Mouse (Mus musculus): Measurements from ENCODE around the gene Gp6.
"Not testable (repeated sequence)": the region's sequence is repeated elsewhere in the genome, so short reads cannot be mapped to it uniquely, and the experiment has no call there.

Gene Gp6

GRCm38 (mm10) chr7:4397730-4398129 is at the start of gene Gp6:
Gp6 (minus strand) TSS chr7:4397744.
- DNase-seq (ENCODE audit: low read depth): no peak

- DNase-seq (ENCODE audit: low read depth): no peak
These were observed 49.6 kb upstream of the Gp6 start for GRCm38 (mm10) chr7:4447138-4447537.

GRCm38 (mm10) chr7:4445216-4445791 is 47.8 kb upstream of the Gp6 start, which contains the start of gene Rdh13:
Rdh13 (minus strand) TSS chr7:4445649.
- peak; percentile 93 for DNase-seq (ENCODE audit: low read depth)

DNA sequence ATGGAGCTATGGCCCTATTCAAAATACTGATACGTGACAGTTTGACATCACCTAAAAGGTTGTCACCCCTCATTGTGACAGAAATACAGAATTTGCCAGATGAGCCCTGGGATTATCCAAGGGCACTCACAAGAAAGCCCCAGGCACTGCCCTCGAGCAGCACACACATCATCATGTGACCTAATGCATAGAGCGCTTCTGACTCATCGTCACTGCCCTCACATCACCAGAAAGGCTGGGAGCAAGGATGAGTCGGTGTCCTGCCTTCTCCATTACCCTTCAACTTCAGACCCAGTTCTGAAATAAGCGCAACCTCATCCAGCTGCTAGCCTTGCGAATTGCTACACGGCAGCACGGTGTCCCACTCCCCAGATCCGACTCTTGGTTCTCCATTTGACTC is 43.0 kb upstream of the Gp6 start:
- DNase-seq (ENCODE audit: low read depth): peak; percentile 43

- DNase-seq (ENCODE audit: low read depth): no peak
These were observed 40.2 kb upstream of the Gp6 start for GRCm38 (mm10) chr7:4437721-4438120.

DNA sequence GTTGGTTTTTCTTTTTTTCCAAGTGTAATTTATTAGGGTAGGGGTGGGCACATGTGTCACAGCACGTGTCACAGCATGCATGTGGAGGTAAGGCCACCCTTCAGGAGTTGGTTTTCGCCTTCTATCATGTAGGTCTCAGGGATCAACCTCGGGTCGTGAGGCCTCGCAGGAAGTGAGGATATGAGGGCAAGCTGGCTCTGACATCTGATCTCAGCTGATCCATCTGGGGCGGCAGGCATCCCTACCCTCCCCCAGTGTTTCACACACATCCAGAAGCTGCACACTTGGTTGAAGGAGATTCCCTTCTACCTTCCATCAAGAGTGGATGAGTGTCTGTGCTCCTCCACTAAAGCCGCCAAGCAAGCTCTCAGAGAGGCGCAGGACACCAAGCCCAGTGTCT is 34.5 kb upstream of the Gp6 start:
- DNase-seq (ENCODE audit: low read depth): no peak

DNA sequence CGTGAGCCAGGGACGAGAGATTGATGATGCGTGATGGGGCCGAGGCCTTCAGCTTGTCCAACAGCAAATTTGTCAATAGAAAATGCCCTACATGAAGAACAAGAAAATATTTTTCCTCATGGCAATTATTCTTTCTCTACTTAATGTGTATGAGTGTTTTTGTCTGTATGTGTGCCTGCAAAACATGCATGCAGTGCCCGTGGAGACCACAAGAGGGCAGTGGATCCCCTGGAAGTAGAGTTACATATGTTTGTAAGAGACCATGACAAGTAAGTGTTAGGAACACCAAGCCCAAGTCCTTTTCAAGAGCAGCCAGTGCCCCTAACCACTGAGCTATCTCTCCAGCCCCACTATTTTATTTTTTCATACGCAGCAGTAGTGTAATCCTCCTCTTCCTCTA is 34.0 kb upstream of the Gp6 start:
- DNase-seq (ENCODE audit: low read depth): peak; percentile 82

- no peak for DNase-seq (ENCODE audit: low read depth)
These were observed 32.8 kb upstream of the Gp6 start for GRCm38 (mm10) chr7:4430246-4430844.

- DNase-seq (ENCODE audit: low read depth): peak; percentile 96
These were observed 29.8 kb upstream of the Gp6 start for GRCm38 (mm10) chr7:4427161-4427912.

DNA sequence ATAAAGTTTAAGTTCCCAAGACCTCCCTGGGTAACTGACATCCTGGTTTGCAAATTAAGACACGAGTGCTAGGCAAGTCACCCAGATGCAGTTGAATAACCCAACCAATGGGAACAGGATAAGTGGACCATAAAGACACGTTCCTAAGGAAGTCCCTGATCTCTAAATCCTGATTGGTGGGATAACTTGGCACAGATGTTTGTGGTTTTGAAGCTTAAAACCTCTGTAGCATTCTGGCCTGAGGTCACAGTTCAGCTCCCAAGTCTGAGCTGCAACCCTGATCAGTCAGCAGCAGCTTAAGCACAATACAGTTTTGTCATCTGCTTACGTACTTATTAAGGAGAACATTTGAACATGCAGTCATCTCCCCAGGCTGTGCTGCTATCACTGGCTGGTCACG is 22.7 kb upstream of the Gp6 start:
- peak; percentile 43 for DNase-seq (ENCODE audit: low read depth)

GRCm38 (mm10) chr7:4419681-4420080 is 22.1 kb upstream of the Gp6 start:
- no peak for DNase-seq (ENCODE audit: low read depth)

- not testable (repeated sequence) for DNase-seq (ENCODE audit: low read depth)
These were observed 14.9 kb upstream of the Gp6 start for GRCm38 (mm10) chr7:4412406-4412805.

DNA sequence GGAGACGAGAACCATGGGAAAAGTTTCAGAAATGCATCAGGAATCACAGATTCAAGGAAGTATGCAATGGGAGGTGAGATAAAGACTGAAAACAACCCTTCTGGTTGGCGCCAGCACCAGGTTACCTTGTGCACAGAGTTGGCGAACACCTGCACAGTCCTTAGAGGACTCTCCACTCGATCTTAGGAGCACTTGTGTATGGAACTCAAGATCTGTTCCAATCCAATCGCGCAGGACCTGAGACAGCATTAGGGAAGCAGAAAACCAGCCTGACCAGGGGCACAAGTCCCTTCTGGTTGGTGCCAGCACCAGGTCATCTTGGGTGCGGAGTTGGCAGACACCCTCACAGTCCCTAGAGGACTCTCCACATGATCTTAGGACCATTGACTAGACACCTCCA is 24.0 kb downstream of the Gp6 start:
- DNase-seq (ENCODE audit: low read depth): no peak

DNA sequence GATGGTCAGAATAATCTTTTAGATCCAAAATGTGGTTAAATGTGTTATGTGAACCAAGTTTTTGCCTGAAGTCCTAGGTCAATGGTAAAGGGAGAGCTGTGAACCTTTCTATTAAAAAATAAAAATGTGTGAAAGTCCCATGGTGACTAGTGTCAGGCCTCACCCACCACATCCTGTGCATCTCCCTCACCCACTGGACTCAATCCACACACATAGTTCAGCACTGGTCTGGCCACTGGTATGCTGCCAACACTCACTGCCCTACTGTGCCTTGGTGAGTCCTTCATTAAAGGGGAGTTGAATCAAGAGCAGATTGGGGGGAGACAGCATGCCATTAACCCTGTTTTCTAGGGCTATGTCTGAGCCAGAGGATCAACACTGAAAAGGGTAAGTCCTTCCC is 60.0 kb downstream of the Gp6 start, which contains the start of gene Ncr1:
Ncr1 (plus strand) TSS at position 216 of the 400 bp plus-strand sequence.
- no peak for DNase-seq (ENCODE audit: low read depth)

DNA sequence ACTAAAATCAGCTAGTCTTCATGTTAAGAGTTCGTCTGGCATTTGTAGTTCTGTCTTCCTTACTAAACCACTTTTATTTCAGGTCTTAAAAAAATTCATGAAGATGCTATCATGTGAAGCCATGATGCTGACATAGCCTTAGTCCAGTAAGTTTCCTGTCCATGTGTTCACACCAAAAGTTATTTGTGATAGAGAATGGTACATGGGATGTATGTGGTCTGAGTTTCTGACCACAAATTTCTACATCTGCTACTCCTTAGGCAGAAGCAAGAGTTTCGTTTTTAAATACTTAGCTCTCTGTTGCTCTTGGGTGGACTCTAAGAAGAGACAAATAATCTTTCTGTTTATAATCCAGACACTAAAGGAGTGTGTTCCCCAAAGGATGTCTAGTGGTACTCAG is 74.2 kb downstream of the Gp6 start:
- DNase-seq (ENCODE audit: low read depth): peak; percentile 44
